Mouse (Mus musculus) induced T-regulatory cell, adult 2 months (primary cell): ENCODE measurements at regions not wholly inside any gene's neighbourhood (a gene's known extent, or its start where the extent isn't known, plus 50 kb on each side); places are given as distances from the start of the nearest gene placed in this dataset.
"Not testable (repeated sequence)": the region's sequence is repeated elsewhere in the genome, so short reads cannot be mapped to it uniquely, and the experiment has no call there.

ENCODE experiments used
- DNase-seq: peaks from one replicate; pipeline ENCODE4 v3.0.0-alpha.2; 2012; ENCODE audit warnings: low read depth

GRCm38 (mm10) chr10:111354607-111355006 is 56.1 kb downstream of the Bbs10 start:
- DNase-seq, result no peak

DNA sequence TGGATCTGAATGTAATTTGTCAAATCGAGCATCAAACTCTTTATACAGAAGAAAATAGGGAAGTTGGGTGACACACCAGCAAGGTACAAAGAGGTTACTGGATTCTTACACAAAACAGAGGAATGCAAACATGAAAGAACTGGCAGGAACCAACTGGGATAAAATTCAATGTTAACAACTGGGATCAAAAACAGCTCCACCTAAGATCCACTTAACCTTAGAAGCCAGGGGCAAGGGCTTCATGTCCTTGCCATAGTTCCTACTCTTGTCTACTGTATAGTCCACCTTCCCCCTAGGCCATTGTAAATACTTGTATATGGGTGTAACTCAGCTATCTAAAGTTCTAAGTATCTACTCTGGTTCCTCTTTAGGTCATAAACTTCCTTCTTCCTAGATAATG is 59.9 kb downstream of the Bbs10 start:
- not testable (repeated sequence) for DNase-seq

GRCm38 (mm10) chr10:111361749-111362435 is 63.4 kb downstream of the Bbs10 start:
- DNase-seq, result no peak

GRCm38 (mm10) chr10:111363729-111364617 is 65.5 kb downstream of the Bbs10 start:
- DNase-seq, result no peak

GRCm38 (mm10) chr10:111365011-111365410 is 66.5 kb downstream of the Bbs10 start:
- DNase-seq, result no peak

DNA sequence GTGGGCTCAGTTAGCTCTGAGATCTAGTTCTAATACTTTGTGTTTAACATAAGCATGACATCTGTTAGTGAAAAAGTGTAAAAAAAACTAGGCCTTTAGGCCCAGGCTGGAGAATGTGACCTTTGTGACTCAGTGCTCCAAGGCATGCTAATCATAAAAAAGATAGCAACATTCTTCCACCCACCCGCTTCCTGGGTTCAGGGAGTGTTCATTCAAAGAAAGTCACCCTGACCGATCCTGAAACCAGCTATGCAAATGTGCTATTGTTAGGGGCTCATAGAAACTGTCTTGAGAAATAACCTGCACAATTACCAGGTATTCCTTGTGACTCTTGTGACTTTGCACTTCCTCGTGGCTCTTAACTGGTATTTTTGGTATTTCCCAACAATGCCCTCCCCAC is 70.6 kb downstream of the Bbs10 start:
- peak; percentile 17 for DNase-seq

DNA sequence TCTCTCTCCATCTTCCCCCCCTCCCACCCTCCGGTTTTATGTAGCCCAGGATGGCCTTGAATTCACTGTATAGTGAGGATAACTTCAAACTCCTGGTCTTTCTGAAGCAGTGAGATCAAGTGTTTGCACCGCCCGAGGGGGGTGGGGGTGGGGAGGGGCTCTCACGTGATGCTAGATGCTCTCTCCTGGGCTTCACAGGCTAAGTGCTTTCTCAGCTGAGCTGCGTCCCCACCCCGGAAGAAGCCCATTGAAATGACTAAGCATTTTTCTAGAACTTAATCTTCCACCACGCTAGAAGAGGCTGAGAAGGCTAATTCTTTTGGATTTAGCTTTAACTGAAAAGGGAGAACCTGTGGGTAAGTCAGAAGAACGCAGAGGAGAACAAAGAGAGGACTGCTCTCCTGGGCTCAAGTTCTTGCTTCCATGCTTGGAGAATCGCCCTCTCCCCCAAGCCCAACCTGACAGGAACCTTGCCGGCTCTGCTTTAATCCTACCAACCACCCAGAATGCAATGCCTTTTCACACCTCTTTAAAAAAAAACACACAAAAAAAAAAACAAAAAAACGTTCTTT is 79.7 kb downstream of the Bbs10 start:
- peak; percentile 66 for DNase-seq

GRCm38 (mm10) chr10:111381689-111382088 is 83.2 kb downstream of the Bbs10 start:
- DNase-seq, result no peak

DNA sequence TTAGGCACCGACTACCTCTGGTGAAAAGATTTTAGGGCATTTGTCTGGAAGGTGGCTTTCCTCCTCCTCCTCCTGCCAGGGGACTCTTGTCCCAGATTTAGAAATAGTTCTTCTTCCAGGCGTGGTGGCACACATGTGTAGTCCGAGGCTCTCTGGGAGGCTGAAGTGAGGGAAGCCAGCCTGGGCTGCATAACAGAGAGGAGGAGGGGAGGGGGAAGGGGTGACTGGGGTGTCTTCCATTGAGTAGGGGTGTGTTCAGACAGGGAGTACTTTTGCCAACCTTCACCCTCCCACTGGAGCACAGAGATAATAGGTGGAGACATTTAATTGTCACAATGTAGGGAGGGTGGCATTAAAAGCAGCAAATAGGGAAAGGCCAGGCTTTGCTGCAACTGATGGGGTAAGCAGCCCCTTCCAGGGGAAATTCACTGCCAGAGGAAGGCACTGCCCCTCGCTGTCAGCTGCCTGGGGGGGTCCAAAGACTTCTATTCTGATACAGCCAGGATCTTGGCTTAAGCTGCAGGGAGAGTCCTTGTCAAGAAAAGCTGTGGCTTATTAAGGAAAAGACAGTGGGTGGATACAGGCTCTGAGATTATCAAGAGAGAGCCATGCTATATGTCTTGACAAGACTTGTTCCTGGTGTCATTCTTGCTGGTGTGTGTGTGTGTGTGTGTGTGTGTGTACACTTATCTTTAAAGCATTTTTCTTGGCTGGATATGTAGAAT is 83.9 kb downstream of the Bbs10 start:
- DNase-seq, result no peak

GRCm38 (mm10) chr10:111385561-111385960 is 87.1 kb downstream of the Bbs10 start:
- DNase-seq, result peak; percentile 55

DNA sequence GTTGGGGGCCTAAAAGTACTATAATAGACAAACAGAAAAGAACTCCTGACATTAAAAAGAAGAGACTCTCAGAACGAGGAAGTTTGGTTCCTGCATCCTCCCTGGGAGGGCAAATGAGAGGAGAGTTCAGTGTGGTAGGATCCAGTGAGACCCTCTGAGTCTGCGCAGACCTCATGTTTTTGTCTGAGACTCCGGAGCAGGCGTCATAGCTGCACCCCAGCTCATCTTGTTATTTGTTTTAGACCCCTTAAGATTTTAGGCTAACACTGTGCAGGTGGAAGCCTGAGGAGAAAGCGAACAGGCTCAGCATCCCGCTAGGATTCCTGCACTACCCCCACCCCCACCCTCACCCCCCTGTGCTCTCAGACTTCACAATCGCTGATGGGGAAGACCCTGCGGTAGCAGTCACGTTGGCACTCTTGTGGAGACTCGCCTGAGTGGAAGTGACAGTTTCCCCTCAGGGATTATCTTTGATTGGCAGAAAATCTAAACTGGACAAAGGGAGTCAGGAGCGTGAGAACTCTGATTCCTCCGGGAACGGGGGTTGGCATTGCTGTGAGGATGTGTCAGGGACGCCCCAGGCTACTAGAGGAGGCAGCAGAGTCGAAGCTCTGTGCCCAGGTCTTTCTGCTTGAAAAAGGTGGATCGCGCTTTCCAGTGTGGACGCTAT is 85.0 kb upstream of the Nap1l1 start:
- DNase-seq, result no peak

DNA sequence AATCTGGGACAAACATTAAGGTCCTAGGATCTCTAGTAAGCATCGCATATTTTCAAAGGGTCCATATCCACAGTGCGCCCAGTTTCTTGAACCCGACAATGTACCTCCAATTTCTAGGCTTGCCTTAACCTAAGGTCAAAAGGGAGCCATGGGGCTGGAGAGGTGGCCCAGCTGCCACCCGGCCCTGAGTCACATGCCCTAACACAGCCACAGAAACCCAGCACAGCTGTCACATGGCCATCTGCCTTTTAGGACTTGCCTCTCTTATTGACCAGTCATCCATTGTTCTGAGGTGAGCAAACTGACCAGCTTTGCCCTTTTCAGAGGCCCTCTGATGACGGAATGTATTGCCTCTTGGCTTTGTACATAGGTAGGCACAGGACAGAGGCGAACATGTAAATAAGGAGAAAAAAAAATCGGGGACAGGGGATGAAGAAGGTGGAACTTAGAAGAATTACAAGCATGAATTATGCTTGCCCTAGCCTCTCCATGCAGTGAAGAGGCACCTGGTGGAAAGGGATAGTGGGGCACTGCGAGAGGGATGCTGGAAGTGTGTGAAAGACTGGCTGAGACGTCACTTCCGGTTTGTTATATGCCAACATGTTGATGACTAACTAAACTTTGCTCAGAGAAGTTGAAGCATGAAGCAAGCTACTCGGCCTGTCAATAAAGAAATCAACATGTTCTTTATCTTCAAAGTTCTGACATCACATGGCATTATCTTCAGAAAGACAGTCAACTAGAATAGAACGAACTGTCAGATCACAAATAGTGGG is 84.3 kb upstream of the Nap1l1 start:
- no peak for DNase-seq

DNA sequence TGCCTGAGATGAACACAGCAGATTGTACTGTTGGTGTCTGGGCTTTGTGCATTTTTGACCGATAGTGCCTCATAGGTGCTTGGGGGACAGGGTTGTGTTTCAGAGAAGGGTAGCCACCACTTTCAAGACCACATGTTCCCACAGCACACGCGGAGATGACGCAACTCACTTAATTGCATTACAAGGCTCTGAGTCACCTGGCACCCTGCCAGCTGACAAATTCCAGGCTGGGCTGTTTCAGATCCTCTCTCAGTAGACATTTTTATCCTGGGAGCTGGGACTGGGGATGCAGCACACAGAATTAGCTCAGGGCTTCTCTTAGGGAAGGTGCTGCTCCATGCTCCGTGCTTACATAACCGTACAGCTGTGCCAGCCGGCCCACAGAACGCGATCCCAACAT is 83.1 kb upstream of the Nap1l1 start:
- DNase-seq, result no peak

DNA sequence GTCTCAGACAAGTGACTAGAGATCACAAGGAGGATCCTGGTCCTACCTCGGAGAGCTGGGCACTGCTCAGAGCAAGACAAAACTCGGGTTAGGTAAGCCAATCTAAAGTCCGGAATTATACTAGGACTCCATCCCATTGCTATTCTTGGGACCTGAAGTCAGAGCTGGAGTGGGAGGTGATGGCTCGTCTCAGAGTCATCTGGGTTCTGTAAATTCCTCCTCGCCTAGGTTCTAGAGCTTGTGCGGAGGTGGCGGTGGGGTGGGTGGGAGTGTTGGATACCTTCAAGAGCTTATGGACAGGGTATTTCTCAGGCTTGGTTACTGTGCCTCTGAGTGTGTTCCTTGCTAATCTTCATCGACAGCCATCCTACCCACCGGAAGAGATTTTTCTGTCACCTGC is 78.6 kb upstream of the Nap1l1 start:
- no peak for DNase-seq

DNA sequence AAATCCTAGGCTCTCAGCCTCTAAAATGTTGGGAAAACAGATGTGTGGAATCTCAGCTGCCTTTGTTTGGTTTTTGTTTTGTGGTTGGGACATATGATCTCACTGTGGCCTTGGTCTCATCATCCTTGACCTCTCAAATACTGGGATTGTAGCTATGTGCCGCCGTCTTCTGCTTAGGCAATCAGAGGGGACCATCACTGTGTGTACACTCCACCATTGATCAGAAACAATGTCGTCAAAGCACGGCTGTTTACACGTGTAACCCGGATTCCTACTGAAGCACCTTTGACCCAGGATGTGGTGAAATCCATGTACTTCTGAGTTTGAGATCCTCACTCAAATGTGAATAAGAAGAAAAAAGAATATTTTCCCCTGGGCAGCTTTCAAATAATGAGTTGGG is 68.0 kb upstream of the Nap1l1 start:
- no peak for DNase-seq

DNA sequence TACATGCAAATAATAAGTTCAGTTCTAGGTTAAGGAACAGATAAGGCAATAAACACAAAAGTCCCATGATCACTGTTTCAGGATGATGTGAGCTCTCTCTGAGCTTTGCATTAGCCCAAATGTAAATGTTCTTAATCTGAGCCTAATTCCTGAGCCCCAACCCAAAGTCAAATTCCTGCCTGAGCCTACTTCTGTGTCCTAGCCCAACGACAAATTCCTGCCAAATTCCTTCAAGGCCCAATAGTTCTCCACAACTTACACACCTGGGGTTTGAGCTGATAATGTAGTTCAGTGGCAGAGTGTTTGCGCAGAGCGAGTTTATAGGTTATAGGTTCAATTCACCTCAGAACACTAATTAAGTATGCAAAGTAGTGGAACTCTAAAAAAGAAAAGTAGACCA is 64.1 kb upstream of the Nap1l1 start:
- DNase-seq, result no peak

- no peak for DNase-seq
These were observed 63.5 kb upstream of the Nap1l1 start for GRCm38 (mm10) chr10:111409497-111409896.

DNA sequence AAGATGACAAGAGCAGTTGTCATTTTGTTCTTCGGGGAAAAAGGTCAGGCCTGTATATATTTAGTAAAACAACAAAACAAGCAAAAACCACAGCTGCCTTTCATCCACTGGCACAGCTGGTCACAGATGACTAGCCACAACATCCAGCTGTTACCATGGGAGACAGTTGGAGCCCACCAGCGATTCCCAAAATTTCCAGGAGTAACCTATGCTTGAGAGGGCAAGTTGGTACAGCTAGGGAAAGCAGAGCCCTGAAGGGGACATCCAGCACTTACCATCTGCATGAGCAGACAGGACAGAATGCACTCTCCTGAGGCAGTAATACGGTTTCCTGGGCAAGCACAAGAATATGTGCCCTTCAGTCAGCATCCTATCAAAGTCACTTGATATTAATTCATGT is 62.9 kb upstream of the Nap1l1 start:
- DNase-seq, result no peak

GRCm38 (mm10) chr10:111411533-111411932 is 61.5 kb upstream of the Nap1l1 start:
- DNase-seq, result no peak

GRCm38 (mm10) chr10:111416611-111417130 is 56.4 kb upstream of the Nap1l1 start:
- no peak for DNase-seq
